Mouse (Mus musculus) limb, embryonic 13.5 days (tissue): ENCODE measurements around the gene Tas2r126. TPM values are rescaled to one million over a fixed set of nuclear protein-coding genes. Genes with fewer than 3 reads are reported as not detected.

Experiments
- polyA plus RNA-seq: library from polyadenylated mRNA; unstranded; fragments of >200 nt; fragmentation: Nextera tagmentation; extraction: Ambion mirVana; gene quantifications from 2 replicates; pipeline ENCODE4 v1.2.1, GENCODE M21; 2015

The Tas2r126 gene
- polyA plus RNA-seq, 1 experiment from 2014 or later, result not detected

Other genes with a start within 250 kb of the Tas2r126 start
- not detected in 2 replicates for gene Tas2r144, start 219.2 kb upstream of the Tas2r126 start, polyA plus RNA-seq
- gene Gstk1, start 188.6 kb upstream of the Tas2r126 start, polyA plus RNA-seq, result 22.6 and 25.6 TPM in 2 replicates
- gene Tmem139, start 172.6 kb upstream of the Tas2r126 start, polyA plus RNA-seq, result 0.93 and 0.99 TPM in 2 replicates
- 63.0 and 64.7 TPM in 2 replicates for gene Casp2, start 169.6 kb upstream of the Tas2r126 start, polyA plus RNA-seq
- gene Clcn1, start 147.8 kb upstream of the Tas2r126 start, polyA plus RNA-seq, result 0.32 and 0.46 TPM in 2 replicates
- 0.45 and 0.56 TPM in 2 replicates for gene Fam131b, start 109.9 kb upstream of the Tas2r126 start, polyA plus RNA-seq
- gene Zyx, start 84.9 kb upstream of the Tas2r126 start, polyA plus RNA-seq, result 118 and 123 TPM in 2 replicates
- gene Epha1, start 61.3 kb upstream of the Tas2r126 start, polyA plus RNA-seq, result 8.9 and 9.4 TPM in 2 replicates
- gene Tas2r143, start 34.3 kb upstream of the Tas2r126 start, polyA plus RNA-seq, result not detected in 2 replicates
- gene Tas2r135, start 29.1 kb upstream of the Tas2r126 start, polyA plus RNA-seq, result not detected in 2 replicates
- gene Olfr458, start 30.7 kb downstream of the Tas2r126 start, polyA plus RNA-seq, result not detected in 2 replicates
- not detected in 2 replicates for gene Olfr457, start 41.8 kb downstream of the Tas2r126 start, polyA plus RNA-seq
- not detected in 2 replicates for gene Olfr456, start 52.7 kb downstream of the Tas2r126 start, polyA plus RNA-seq
- not detected in 2 replicates for gene Olfr455, start 113.1 kb downstream of the Tas2r126 start, polyA plus RNA-seq
- not detected in 2 replicates for gene Tcaf3, start 163.2 kb downstream of the Tas2r126 start, polyA plus RNA-seq
- gene Tcaf2, start 210.7 kb downstream of the Tas2r126 start, polyA plus RNA-seq, result 5.6 TPM in 2 replicates